Mouse (Mus musculus) liver, embryonic 16.5 days (tissue): Measurements from ENCODE around the gene Olfr1161. TPM values are rescaled to one million over a fixed set of nuclear protein-coding genes. Genes with fewer than 3 reads are reported as not detected.
"Not testable (repeated sequence)": the region's sequence is repeated elsewhere in the genome, so short reads cannot be mapped to it uniquely, and the experiment has no call there.

ENCODE experiments used
- ATAC-seq: fragments of 200-750 bp; cut with Nextera tagmentation; 2 replicates; pipeline ENCODE4 v1.8.0; 2017; ENCODE audit warnings: low read depth, mild to moderate bottlenecking, moderate number of reproducible peaks, moderate library complexity
- H3K27ac ChIP-seq: fragments of 300-500 bp; sonication (generic); 2 replicates; pipeline ENCODE4 v1.5.1; 2014; ENCODE audit warnings: mild to moderate bottlenecking, low read length
- H3K27me3 ChIP-seq: fragments of 300-500 bp; sonication (generic); 2 replicates; pipeline ENCODE4 v1.6.1; 2014; ENCODE audit warnings: low read depth, low read length, mixed read lengths; ENCODE audit not compliant: control insufficient read depth, insufficient read depth
- H3K36me3 ChIP-seq: fragments of 300-500 bp; sonication (generic); 2 replicates; pipeline ENCODE4 v1.6.1; 2014; ENCODE audit warnings: mild to moderate bottlenecking; ENCODE audit not compliant: control insufficient read depth, insufficient read depth
- H3K4me1 ChIP-seq: fragments of 300-500 bp; sonication (generic); 2 replicates; pipeline ENCODE4 v1.6.1; 2014; ENCODE audit warnings: low read depth, low read length, mixed read lengths; ENCODE audit not compliant: control insufficient read depth
- H3K4me2 ChIP-seq: fragments of 300-500 bp; sonication (generic); 2 replicates; pipeline ENCODE4 v1.6.1; 2014; ENCODE audit warnings: low read depth, low read length, mixed read lengths
- H3K4me3 ChIP-seq: fragments of 300-500 bp; sonication (generic); 2 replicates; pipeline ENCODE4 v1.5.1; 2014; ENCODE audit warnings: low read depth, mild to moderate bottlenecking, low read length
- H3K9ac ChIP-seq: fragments of 300-500 bp; sonication (generic); 2 replicates; pipeline ENCODE4 v1.6.1; 2014; ENCODE audit warnings: low read depth, low read length
- H3K9me3 ChIP-seq: fragments of 300-500 bp; sonication (generic); replicated peaks from 2 replicates; pipeline ENCODE4 v1.6.1; 2016; ENCODE audit warnings: low read length; ENCODE audit not compliant: control insufficient read depth
- WGBS: fragments of 180-500 bp; shearing (Covaris S2); extraction: QIAGEN DNeasy Blood & Tissue Kit; methylation state at CpG from one replicate; pipeline ENCODE4 v1.1.7; 2014; ENCODE audit not compliant: insufficient replicate concordance; 5-methylcytosine and 5-hydroxymethylcytosine counted together
- polyA plus RNA-seq: library from polyadenylated mRNA; unstranded; fragments of >200 nt; fragmentation: Nextera tagmentation; extraction: Ambion mirVana; gene quantifications from 2 replicates; pipeline ENCODE4 v1.2.1, GENCODE M21; 2015

The Olfr1161 gene
- polyA plus RNA-seq: not detected in 2 replicates

- not testable (repeated sequence) for H3K27ac ChIP-seq, H3K27me3 ChIP-seq, H3K9me3 ChIP-seq, ATAC-seq, H3K9ac ChIP-seq, H3K4me3 ChIP-seq, H3K36me3 ChIP-seq, H3K4me2 ChIP-seq, H3K4me1 ChIP-seq
- 57% methylated on average over 1 of the region's 1 CpGs for WGBS
Observed at GRCm38 (mm10) chr2:88022474-88022873, at the start of gene Olfr1161. Gene Olfr1161 (plus strand): TSS chr2:88022774.

GRCm38 (mm10) chr2:87974563-87974962, 48.0 kb upstream of the Olfr1161 start, which contains the start of gene Olfr74:
Gene Olfr74 (minus strand): TSS chr2:87974663.
- H3K9me3 ChIP-seq: no peaks in the 10 kb centered on the region
- H3K4me3 ChIP-seq: no peak within 1 kb of the TSS
- no peaks in the 10 kb centered on the region for H3K27me3 ChIP-seq
- H3K27ac ChIP-seq: no peak within 1 kb of the TSS
- H3K9ac ChIP-seq: no peak within 1 kb of the TSS
- 44% methylated on average over 3 of the region's 3 CpGs for WGBS
- ATAC-seq: no peak
- no peaks in the 10 kb centered on the region for H3K36me3 ChIP-seq
- H3K4me2 ChIP-seq: no peak within 1 kb of the TSS
- H3K4me1 ChIP-seq: no peaks in the 10 kb centered on the region

DNA sequence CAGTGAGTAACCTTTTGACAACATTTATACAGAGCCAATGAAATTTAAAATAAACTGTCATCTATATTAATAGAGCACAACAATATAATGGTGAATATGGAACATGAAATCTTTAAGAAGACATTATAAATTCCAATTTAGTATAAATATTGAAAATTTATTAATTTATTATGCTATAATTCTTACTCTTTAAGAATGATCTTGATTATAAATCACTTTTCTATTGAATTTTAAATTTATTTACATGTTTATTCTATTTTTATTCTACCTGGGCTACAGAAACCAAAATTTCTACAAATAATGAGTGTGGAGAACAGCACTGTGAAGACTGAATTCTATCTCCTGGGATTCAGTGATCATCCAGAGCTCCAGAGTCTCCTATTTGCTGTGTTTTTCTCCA, 32.8 kb upstream of the Olfr1161 start, which contains the start of gene Olfr1158:
Olfr1158 (plus strand) TSS at position 301 of the 400 bp plus-strand sequence.
- no peaks in the 10 kb centered on the region for H3K9me3 ChIP-seq
- no peak within 1 kb of the TSS for H3K27ac ChIP-seq

GRCm38 (mm10) chr2:88007515-88008318, 14.9 kb upstream of the Olfr1161 start, which contains the start of gene Olfr1160:
Gene Olfr1160 (minus strand): TSS chr2:88008268.
- no peaks in the 10 kb centered on the region for H3K9me3 ChIP-seq
- no peaks in the 10 kb centered on the region for H3K4me1 ChIP-seq

More for the DNA sequence above, 32.8 kb upstream of the Olfr1161 start, which contains the start of gene Olfr1158:
- Histone ChIP-seq H3K4me2 (no peak within 1 kb of the TSS), H3K36me3 (no peaks in the 10 kb centered on the region), H3K27me3 (no peaks in the 10 kb centered on the region), H3K4me3 (no peak within 1 kb of the TSS), H3K9ac (no peak within 1 kb of the TSS), H3K4me1 (no peaks in the 10 kb centered on the region)
- ATAC-seq: no peak

DNA sequence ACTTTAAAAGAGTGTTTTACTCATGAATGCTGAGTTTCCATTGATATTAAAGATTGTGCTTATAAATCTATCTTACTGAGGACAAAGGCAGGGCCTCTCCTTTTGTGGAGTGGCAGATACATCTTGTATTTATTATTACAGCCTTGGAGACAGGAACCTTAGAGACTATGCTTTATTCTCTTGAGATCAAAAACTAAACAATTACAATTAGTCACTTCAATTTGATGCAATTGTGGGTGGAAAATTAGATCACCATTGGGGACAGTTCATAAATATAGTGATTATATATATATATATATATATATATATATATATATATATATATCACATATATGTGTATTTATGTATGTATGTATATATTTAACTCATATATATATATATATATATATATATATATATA, 15.0 kb downstream of the Olfr1161 start, which contains the start of gene Olfr73:
Olfr73 (minus strand) TSS at position 101 of the 400 bp plus-strand sequence.
- Histone ChIP-seq H3K9me3 (no peaks in the 10 kb centered on the region), H3K4me1 (no peaks in the 10 kb centered on the region), H3K9ac (no peak within 1 kb of the TSS), H3K4me2 (no peak within 1 kb of the TSS), H3K27ac (no peak within 1 kb of the TSS), H3K4me3 (no peak within 1 kb of the TSS), H3K36me3 (no peaks in the 10 kb centered on the region), H3K27me3 (no peaks in the 10 kb centered on the region)
- ATAC-seq: no peak

More at GRCm38 (mm10) chr2:88007515-88008318, 14.9 kb upstream of the Olfr1161 start, which contains the start of gene Olfr1160:
- H3K4me3 ChIP-seq: no peak within 1 kb of the TSS
- no peak within 1 kb of the TSS for H3K4me2 ChIP-seq
- no peak within 1 kb of the TSS for H3K9ac ChIP-seq
- ATAC-seq: peak; percentile 80
- no peaks in the 10 kb centered on the region for H3K36me3 ChIP-seq
- H3K27me3 ChIP-seq: no peaks in the 10 kb centered on the region
- H3K27ac ChIP-seq: no peak within 1 kb of the TSS

DNA sequence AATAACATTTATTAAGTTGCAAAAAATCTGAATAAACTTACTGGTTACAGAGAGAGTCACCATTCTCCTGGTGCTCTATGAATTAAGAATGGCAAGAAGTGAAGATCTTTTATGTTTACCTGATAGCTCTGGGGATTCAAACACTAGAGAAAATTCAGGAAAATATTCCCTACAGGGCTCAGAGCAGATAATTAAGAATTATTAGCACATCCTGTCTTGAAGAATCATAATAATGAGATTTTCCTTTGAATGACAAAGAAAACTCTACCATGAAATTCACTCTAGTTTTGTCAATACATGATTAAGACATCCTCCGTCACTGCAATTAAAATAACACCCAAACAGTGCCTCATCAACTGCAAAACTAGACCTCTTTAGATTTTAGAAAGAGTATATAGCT, 28.5 kb downstream of the Olfr1161 start, which contains the start of gene Olfr1162:
Olfr1162 (minus strand) TSS at position 101 of the 400 bp plus-strand sequence.
- Histone ChIP-seq H3K4me2 (no peak within 1 kb of the TSS), H3K4me3 (no peak within 1 kb of the TSS), H3K9ac (no peak within 1 kb of the TSS), H3K27me3 (no peaks in the 10 kb centered on the region), H3K9me3 (no peaks in the 10 kb centered on the region), H3K27ac (no peak within 1 kb of the TSS), H3K4me1 (no peaks in the 10 kb centered on the region), H3K36me3 (no peaks in the 10 kb centered on the region)
- WGBS: 56% methylated on average over 1 of the region's 1 CpGs
- ATAC-seq: no peak

DNA sequence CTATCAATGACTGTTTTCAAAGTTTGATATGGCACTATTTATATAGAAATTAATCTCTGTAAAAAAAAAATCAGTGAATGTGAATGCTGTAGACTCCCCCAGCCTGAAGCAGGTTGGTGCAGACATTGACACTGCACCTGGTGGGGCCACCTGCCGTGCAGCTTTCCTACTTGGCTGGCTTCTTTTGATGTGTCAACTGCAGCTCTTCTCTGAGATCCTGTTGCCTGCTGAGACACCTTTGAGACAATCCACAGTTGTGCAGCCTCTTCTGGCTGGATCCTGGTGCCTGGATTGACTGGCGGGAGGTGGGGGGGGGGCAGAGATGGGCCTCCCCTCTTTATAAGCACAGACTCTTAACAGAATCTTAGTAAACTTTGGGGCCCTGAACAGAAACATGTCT, 41.0 kb downstream of the Olfr1161 start:
- 54% methylated on average over 2 of the region's 2 CpGs for WGBS
- Histone ChIP-seq H3K4me3 (no peak overlapping the region), H3K27me3 (no peaks in the 10 kb centered on the region), H3K36me3 (no peaks in the 10 kb centered on the region), H3K27ac (no peak overlapping the region), H3K9me3 (no peaks in the 10 kb centered on the region), H3K9ac (no peak overlapping the region), H3K4me1 (no peaks in the 10 kb centered on the region), H3K4me2 (no peak overlapping the region)
- no peak for ATAC-seq

GRCm38 (mm10) chr2:88071730-88072129, 49.2 kb downstream of the Olfr1161 start, which contains the start of gene Olfr1163:
Gene Olfr1163 (minus strand): TSS chr2:88071830.
- no peaks in the 10 kb centered on the region for H3K4me1 ChIP-seq
- H3K4me2 ChIP-seq: no peak within 1 kb of the TSS
- ATAC-seq: no peak
- no peak within 1 kb of the TSS for H3K9ac ChIP-seq
- H3K9me3 ChIP-seq: no peaks in the 10 kb centered on the region
- H3K27me3 ChIP-seq: no peaks in the 10 kb centered on the region
- no peak within 1 kb of the TSS for H3K27ac ChIP-seq
- no peak within 1 kb of the TSS for H3K4me3 ChIP-seq
- H3K36me3 ChIP-seq: no peaks in the 10 kb centered on the region
